Mouse (Mus musculus) MEL (cell line): ENCODE measurements around the gene Brpf1. TPM values are rescaled to one million over a fixed set of nuclear protein-coding genes. Genes with fewer than 3 reads are reported as not detected.

Source experiments
- DNase-seq: peaks from one replicate; pipeline ENCODE4 v3.0.0; 2011; ENCODE audit warnings: low read depth, low spot score
- H3K27ac ChIP-seq: 2 replicates; pipeline ENCODE4 v1.5.1; 2012; ENCODE audit warnings: low read depth, mild to moderate bottlenecking, control low read depth, low read length, moderate library complexity; ENCODE audit not compliant: control insufficient read depth
- H3K27me3 ChIP-seq, 2 experiments: fragments of 150-350 bp in 1 of 2; sonication (generic) in 1 of 2; 2 replicates each; pipeline ENCODE4 v1.6.1; 2012; ENCODE audit warnings: low read length in 2 of 2, mild to moderate bottlenecking in 2 of 2, improper control_type of control experiment in 1 of 2, moderate library complexity in 1 of 2; ENCODE audit not compliant: insufficient read depth in 2 of 2, control insufficient read depth in 1 of 2
- H3K36me3 ChIP-seq, 2 experiments: 2 replicates each; pipeline ENCODE4 v1.6.1; 2012 to 2014; ENCODE audit warnings: low read length in 2 of 2, improper control_type of control experiment in 1 of 2, inconsistent platforms in 1 of 2, mild to moderate bottlenecking in 1 of 2; ENCODE audit not compliant: insufficient read depth in 2 of 2, control insufficient read depth in 1 of 2
- H3K4me1 ChIP-seq, 2 experiments: fragments of 150-350 bp in 1 of 2; sonication (generic) in 1 of 2; 2 replicates each; pipeline ENCODE4 v1.6.1; 2012; ENCODE audit warnings: low read length in 2 of 2, improper control_type of control experiment in 1 of 2, mild to moderate bottlenecking in 1 of 2; ENCODE audit not compliant: insufficient read depth in 2 of 2, control insufficient read depth in 1 of 2
- H3K4me3 ChIP-seq, 2 experiments: fragments of 150-350 bp in 1 of 2; sonication (generic) in 1 of 2; 2 replicates each; pipeline ENCODE4 v1.5.1; 2012; ENCODE audit warnings: low read depth in 2 of 2, low read length in 2 of 2, mild to moderate bottlenecking in 2 of 2, moderate library complexity in 2 of 2, control low read depth in 1 of 2, improper control_type of control experiment in 1 of 2; ENCODE audit not compliant: control insufficient read depth in 1 of 2, insufficient read depth in 1 of 2
- H3K79me2 ChIP-seq: 2 replicates; pipeline ENCODE4 v1.6.1; 2012; ENCODE audit warnings: mild to moderate bottlenecking, low read length, moderate library complexity; ENCODE audit not compliant: control insufficient read depth, poor library complexity, insufficient read depth
- H3K9ac ChIP-seq: 2 replicates; pipeline ENCODE4 v1.6.1; 2012; ENCODE audit warnings: low read depth, mild to moderate bottlenecking, control low read depth, low read length, moderate library complexity; ENCODE audit not compliant: control insufficient read depth, poor library complexity, severe bottlenecking
- H3K9me3 ChIP-seq: fragments of 150-350 bp; sonication (generic); replicated peaks from 2 replicates; pipeline ENCODE4 v1.6.1; 2012; ENCODE audit warnings: mild to moderate bottlenecking, low read length, improper control_type of control experiment, moderate library complexity; ENCODE audit not compliant: insufficient read depth
- BHLHE40 ChIP-seq: IDR thresholded peaks from 2 replicates; pipeline ENCODE4 v1.6.1; 2012; ENCODE audit warnings: low read depth, mild to moderate bottlenecking, inconsistent platforms, low read length, improper control_type of control experiment, borderline replicate concordance
- ELF1 ChIP-seq: IDR thresholded peaks from 2 replicates; pipeline ENCODE4 v1.6.1; 2014; ENCODE audit warnings: low read depth, mild to moderate bottlenecking, inconsistent platforms, low read length, improper control_type of control experiment, moderate library complexity
- EP300 ChIP-seq, 2 experiments: IDR thresholded peaks; 2 replicates each; pipeline ENCODE4 v1.6.1; 2011; ENCODE audit warnings: improper control_type of control experiment in 2 of 2, low read length in 2 of 2, low read depth in 1 of 2, mild to moderate bottlenecking in 1 of 2
- HCFC1 ChIP-seq: IDR thresholded peaks from 2 replicates; pipeline ENCODE4 v1.6.1; 2012; ENCODE audit warnings: low read depth, mild to moderate bottlenecking, inconsistent platforms, low read length, improper control_type of control experiment, moderate library complexity
- MAFK ChIP-seq: IDR thresholded peaks from 2 replicates; pipeline ENCODE4 v1.6.1; 2011; ENCODE audit warnings: low read depth, mild to moderate bottlenecking, low read length, improper control_type of control experiment, borderline replicate concordance
- MAX ChIP-seq: IDR thresholded peaks from 2 replicates; pipeline ENCODE4 v1.6.1; 2011; ENCODE audit warnings: low read length, improper control_type of control experiment
- MAZ ChIP-seq: IDR thresholded peaks from 2 replicates; pipeline ENCODE4 v1.6.1; 2012; ENCODE audit warnings: low read depth, mild to moderate bottlenecking, inconsistent platforms, low read length, improper control_type of control experiment
- MEF2A ChIP-seq: IDR thresholded peaks from 2 replicates; pipeline ENCODE4 v1.6.1; 2014; ENCODE audit warnings: low read depth, mild to moderate bottlenecking, inconsistent platforms, low read length, improper control_type of control experiment; ENCODE audit not compliant: poor library complexity, insufficient replicate concordance, severe bottlenecking; ENCODE audit errors: extremely low read depth
- MYC ChIP-seq: IDR thresholded peaks from 2 replicates; pipeline ENCODE4 v1.6.1; 2011; ENCODE audit warnings: low read depth, mild to moderate bottlenecking, low read length, improper control_type of control experiment, moderate library complexity
- RAD21 ChIP-seq: IDR thresholded peaks from 2 replicates; pipeline ENCODE4 v1.6.1; 2011; ENCODE audit warnings: mild to moderate bottlenecking, low read depth, low read length, improper control_type of control experiment
- RCOR1 ChIP-seq: IDR thresholded peaks from 2 replicates; pipeline ENCODE4 v1.6.1; 2012; ENCODE audit warnings: low read depth, mild to moderate bottlenecking, inconsistent platforms, low read length, improper control_type of control experiment
- TBP ChIP-seq: IDR thresholded peaks from 2 replicates; pipeline ENCODE4 v1.8.0; 2011; ENCODE audit warnings: low read depth, low read length, improper control_type of control experiment
- UBTF ChIP-seq: IDR thresholded peaks from 2 replicates; pipeline ENCODE4 v1.6.1; 2012; ENCODE audit warnings: low read depth, mild to moderate bottlenecking, inconsistent platforms, low read length, improper control_type of control experiment, moderate library complexity, borderline replicate concordance; ENCODE audit not compliant: insufficient read depth
- USF1 ChIP-seq: IDR thresholded peaks from 2 replicates; pipeline ENCODE4 v1.6.1; 2014; ENCODE audit warnings: low read depth, mild to moderate bottlenecking, inconsistent platforms, low read length, improper control_type of control experiment, moderate library complexity
- USF2 ChIP-seq, 2 experiments: IDR thresholded peaks; 2 replicates each; pipeline ENCODE4 v1.6.1; 2011 to 2012; ENCODE audit warnings: improper control_type of control experiment in 2 of 2, low read length in 2 of 2, borderline replicate concordance in 1 of 2, inconsistent platforms in 1 of 2, low read depth in 1 of 2, mild to moderate bottlenecking in 1 of 2; ENCODE audit not compliant: insufficient read depth in 1 of 2
- ZC3H11A ChIP-seq: IDR thresholded peaks from 2 replicates; pipeline ENCODE4 v1.6.1; 2012; ENCODE audit warnings: low read depth, mild to moderate bottlenecking, inconsistent platforms, low read length, improper control_type of control experiment
- ZMIZ1 ChIP-seq: IDR thresholded peaks from 2 replicates; pipeline ENCODE4 v1.6.1; 2012; ENCODE audit warnings: low read depth, mild to moderate bottlenecking, inconsistent platforms, low read length, improper control_type of control experiment, moderate library complexity
- polyA plus RNA-seq, 2 experiments: library from polyadenylated mRNA; stranded (reverse) in 1 of 2; unstranded in 1 of 2; fragments of >175 nt in 1 of 2; fragments of >200 nt in 1 of 2; gene quantifications; 2 replicates each; pipeline versions ENCODE4 v1.2.1 to v1.2.4; 2012; ENCODE audit warnings: low replicate concordance in 2 of 2, low read depth in 1 of 2; ENCODE audit not compliant: insufficient read length in 2 of 2, insufficient read depth in 1 of 2, missing spikeins in 1 of 2
- total RNA-seq: library from RNA; depleted of rRNA; stranded (reverse); fragments of 300-350 nt; gene quantifications from 2 replicates; pipeline ENCODE4 v1.2.3, GENCODE M21; 2012

Brpf1 gene
- total and polyA plus RNA-seq, 3 experiments, result 32.6 to 46.8 (median 44.9) TPM

DNA sequence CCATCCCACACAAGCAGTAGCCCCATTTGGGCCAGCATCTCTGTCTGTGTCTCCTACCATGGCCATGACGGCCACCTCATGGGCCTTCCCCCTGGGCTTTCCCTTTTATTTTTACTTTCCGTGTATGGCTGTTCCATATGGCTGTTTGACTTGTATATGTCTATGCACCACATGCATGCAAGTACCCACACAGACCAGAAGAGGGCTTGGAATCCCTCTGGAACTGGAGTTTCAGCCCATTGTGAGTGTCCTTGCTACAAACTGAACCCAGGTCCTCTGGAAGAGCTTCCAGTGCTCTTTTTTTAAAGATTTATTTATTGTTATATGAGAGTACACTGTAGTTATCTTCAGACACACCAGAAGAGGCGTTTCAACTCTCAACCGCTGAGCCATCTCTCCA is 54.5 kb downstream of the Brpf1 start:
- Histone ChIP-seq H3K9ac (no peak overlapping the region), H3K27ac (no peak overlapping the region), H3K4me3 (no peak overlapping the region), H3K79me2 (no peaks in the 10 kb centered on the region), H3K27me3 (no peaks in the 10 kb centered on the region), H3K9me3 (no peaks in the 10 kb centered on the region), H3K4me1 (no peaks in the 10 kb centered on the region; a peak in 1 of 4 replicates), H3K36me3 (no peaks in the 10 kb centered on the region)
- TF ChIP-seq ZC3H11A (no peak), MYC (no peak), USF2 (IDR thresholded peaks at IDR 0.05; ENCODE audit: borderline replicate concordance in 1 of 2, insufficient read depth in 1 of 2, low read depth in 1 of 2, low read length in 2 of 2) (no peak), MAFK (no peak), MAZ (no peak), UBTF (no peak)
- no peak for DNase-seq

DNA sequence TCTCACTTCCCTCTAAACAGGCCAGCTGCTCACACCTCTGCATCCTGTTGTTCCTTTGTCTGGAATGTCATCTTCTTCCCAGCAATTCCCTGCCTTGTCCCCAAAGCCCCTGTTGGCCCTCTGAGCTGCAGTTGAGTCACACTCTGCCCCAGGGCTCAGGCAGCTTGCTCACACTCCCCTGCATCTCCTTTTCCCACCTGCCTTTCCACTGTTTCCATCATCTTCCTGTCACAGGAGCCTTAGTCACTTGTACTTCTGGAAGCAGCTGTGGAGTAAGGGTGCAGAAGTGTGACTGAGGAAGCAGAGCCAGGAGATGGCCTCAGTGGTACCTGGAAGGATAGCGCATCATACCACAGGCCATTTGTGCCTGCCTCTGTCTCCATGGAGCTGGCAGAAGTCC is 55.3 kb downstream of the Brpf1 start:
- no peak for DNase-seq
- no peak overlapping the region for H3K4me3 ChIP-seq
- H3K9ac ChIP-seq, result no peak overlapping the region
- H3K27ac ChIP-seq, result no peak overlapping the region
- H3K9me3 ChIP-seq, result no peaks in the 10 kb centered on the region
- no peaks in the 10 kb centered on the region for H3K27me3 ChIP-seq
- H3K4me1 ChIP-seq, result no peaks in the 10 kb centered on the region; a peak in 1 of 4 replicates
- no peaks in the 10 kb centered on the region for H3K79me2 ChIP-seq
- TF ChIP-seq RCOR1, result no peak
- no peak for TF ChIP-seq RAD21
- TF ChIP-seq HCFC1, result no peak
- TF ChIP-seq ZC3H11A, result no peak
- no peak for TF ChIP-seq MEF2A
- no peak for TF ChIP-seq ELF1
- TF ChIP-seq TBP, result no peak
- TF ChIP-seq MYC, result no peak
- TF ChIP-seq MAX, result no peak
- TF ChIP-seq BHLHE40, result no peak
- H3K36me3 ChIP-seq, result no peaks in the 10 kb centered on the region

DNA sequence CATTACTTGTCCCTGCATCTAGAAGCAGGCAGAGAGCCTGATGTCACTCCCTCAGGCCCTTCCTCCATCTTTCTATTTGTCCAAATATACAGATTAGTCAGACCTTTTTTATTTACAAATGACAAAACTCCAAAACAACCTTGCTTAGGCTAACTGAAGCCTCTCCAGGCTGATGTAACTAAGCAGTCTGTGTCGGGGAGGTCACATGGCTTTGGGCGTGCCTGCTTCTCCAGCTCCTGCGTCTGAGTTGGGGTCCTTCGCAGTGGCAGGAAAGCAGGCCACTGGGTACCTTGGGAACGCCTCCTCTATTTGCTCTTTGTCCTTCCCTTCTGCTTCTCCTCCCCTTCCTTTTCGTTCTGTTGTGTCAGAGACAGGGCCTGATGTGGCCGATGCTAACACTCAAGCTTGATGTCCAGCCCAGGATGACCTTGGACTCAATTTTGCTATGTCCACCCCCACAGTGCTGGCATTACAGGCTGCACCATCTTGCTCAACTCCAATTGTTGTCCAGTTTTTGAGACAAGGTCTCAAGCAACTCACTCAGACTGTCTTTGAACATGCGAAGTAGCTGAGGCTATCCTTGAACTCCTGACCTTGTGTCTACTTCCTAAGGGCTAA is 57.7 kb downstream of the Brpf1 start:
- Histone ChIP-seq H3K27me3 (no peaks in the 10 kb centered on the region), H3K4me1 (no peaks in the 10 kb centered on the region), H3K9ac (no peak overlapping the region), H3K79me2 (no peaks in the 10 kb centered on the region), H3K36me3 (no peaks in the 10 kb centered on the region; a peak in 1 of 4 replicates), H3K9me3 (no peaks in the 10 kb centered on the region), H3K4me3 (no peak overlapping the region), H3K27ac (no peak overlapping the region)
- TF ChIP-seq USF1, result peak; percentile 36; the same call in 1 of the 2 replicates
- TF ChIP-seq EP300 (IDR thresholded peaks at IDR 0.05; ENCODE audit: low read depth in 1 of 2, low read length in 2 of 2), result no peak
- TF ChIP-seq MYC, result no peak
- no peak for TF ChIP-seq ZMIZ1
- DNase-seq, result no peak
